Mouse (Mus musculus) thymus, adult 2 months (tissue): ENCODE data around the gene 1810049J17Rik. TPM values are rescaled to one million over a fixed set of nuclear protein-coding genes. Genes with fewer than 3 reads are reported as not detected.

Source experiments
- DNase-seq: peaks from one replicate; pipeline ENCODE4 v3.0.0; 2021
- H3K27ac ChIP-seq: fragments of 200-500 bp; 2 replicates; pipeline ENCODE4 v1.5.1; 2012; ENCODE audit warnings: low read length, control low read depth; ENCODE audit not compliant: control insufficient read depth, insufficient read depth
- H3K27me3 ChIP-seq: fragments of 200-500 bp; 2 replicates; pipeline ENCODE4 v1.6.1; 2012; ENCODE audit warnings: mild to moderate bottlenecking, low read length, moderate library complexity, mixed read lengths; ENCODE audit not compliant: control insufficient read depth, insufficient read depth
- H3K36me3 ChIP-seq: fragments of 200-500 bp; 2 replicates; pipeline ENCODE4 v1.6.1; 2012; ENCODE audit warnings: mild to moderate bottlenecking, low read length, moderate library complexity; ENCODE audit not compliant: control insufficient read depth, insufficient read depth
- H3K4me1 ChIP-seq: fragments of 200-500 bp; replicated peaks from 2 replicates; pipeline ENCODE4 v1.6.1; 2012; ENCODE audit warnings: low read length; ENCODE audit not compliant: control insufficient read depth, insufficient read depth
- H3K4me3 ChIP-seq: fragments of 200-500 bp; 2 replicates; pipeline ENCODE4 v1.5.1; 2012; ENCODE audit warnings: mild to moderate bottlenecking, low read length, control low read depth, moderate library complexity; ENCODE audit not compliant: control insufficient read depth, insufficient read depth
- CTCF ChIP-seq: fragments of 200-500 bp; IDR thresholded peaks from 2 replicates; pipeline ENCODE4 v1.5.1; 2012; ENCODE audit warnings: mild to moderate bottlenecking, control low read depth, low read length, moderate library complexity, borderline replicate concordance; ENCODE audit not compliant: control insufficient read depth, poor library complexity, insufficient read depth; ENCODE audit errors: extremely low read depth
- POLR2A ChIP-seq: fragments of 200-500 bp; IDR thresholded peaks from 2 replicates; pipeline ENCODE4 v1.6.1; 2012; ENCODE audit warnings: mild to moderate bottlenecking, low read length, control low read depth, moderate library complexity; ENCODE audit not compliant: control insufficient read depth, poor library complexity, insufficient read depth; ENCODE audit errors: extremely low read depth
- WGBS: fragments of 180-500 bp; shearing (Covaris S2); methylation state at CpG from one replicate; pipeline ENCODE4 v1.1.7; 2018; 5-methylcytosine and 5-hydroxymethylcytosine counted together
- polyA plus RNA-seq: library from polyadenylated mRNA; depleted of rRNA; stranded (reverse); fragments of >200 nt; gene quantifications from 2 replicates; pipeline ENCODE4 v1.2.3, GENCODE M21; 2012

1810049J17Rik gene
- polyA plus RNA-seq, 1 experiment = not detected

DNA sequence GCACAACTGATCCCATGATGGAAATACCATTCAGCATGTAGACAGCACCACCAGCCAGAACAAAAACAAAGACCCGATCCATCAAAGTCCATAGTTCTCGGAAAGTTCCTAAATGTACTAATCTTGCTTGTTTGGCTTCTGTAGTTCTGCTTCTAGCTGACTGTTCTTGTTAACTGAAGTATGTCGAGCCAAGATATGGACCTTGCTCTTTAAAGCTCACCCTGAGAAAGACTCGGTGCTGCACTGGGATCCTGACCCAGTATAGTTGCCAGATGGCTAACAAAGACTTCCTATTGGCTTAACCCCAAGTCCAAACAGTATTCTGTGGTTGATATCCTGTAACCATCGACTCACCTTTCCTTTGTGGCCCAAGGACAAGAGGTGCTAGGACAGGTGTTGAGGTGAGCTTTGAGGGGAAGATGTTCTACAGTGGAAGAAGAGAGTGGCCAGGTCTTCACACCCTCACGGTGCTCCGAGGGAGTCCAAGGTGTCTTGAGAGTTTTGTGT, 23.4 kb downstream of the 1810049J17Rik start:
- no peak for DNase-seq
- no peak overlapping the region for H3K27ac ChIP-seq
- H3K36me3 ChIP-seq = no peaks in the 10 kb centered on the region
- no peaks in the 10 kb centered on the region for H3K27me3 ChIP-seq
- no peak for TF ChIP-seq POLR2A
- WGBS = 73% methylated on average over 7 of the region's 7 CpGs
- no peak overlapping the region for H3K4me3 ChIP-seq
- H3K4me1 ChIP-seq = peaks cover 3% of the 10 kb centered on the region; the same call in 1 of the 2 replicates

DNA sequence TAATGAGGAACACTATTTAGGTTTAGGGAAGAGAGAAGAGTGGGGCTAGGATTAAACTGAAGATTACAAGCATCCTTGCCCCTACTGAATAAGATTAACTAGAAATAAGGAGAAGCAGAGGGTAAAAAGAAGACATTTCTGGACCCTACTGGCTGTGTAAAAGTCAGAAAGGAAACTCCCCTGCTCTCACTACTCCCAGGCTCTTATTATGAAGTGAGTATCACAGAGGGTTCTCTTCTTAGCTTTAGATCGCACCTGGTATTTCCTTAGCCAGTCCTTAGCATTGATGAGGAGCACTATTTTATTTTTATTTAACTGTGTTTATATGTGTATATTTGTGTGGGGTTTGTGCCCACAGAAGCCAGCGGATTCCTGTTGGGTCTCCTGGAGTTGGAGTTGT, 25.5 kb downstream of the 1810049J17Rik start:
- Histone ChIP-seq H3K36me3 (no peaks in the 10 kb centered on the region), H3K4me1 (peaks cover 3% of the 10 kb centered on the region; the same call in 1 of the 2 replicates), H3K27ac (no peak overlapping the region), H3K27me3 (no peaks in the 10 kb centered on the region), H3K4me3 (no peak overlapping the region)
- WGBS = 33% methylated on average over 2 of the region's 2 CpGs
- TF ChIP-seq CTCF (no peak), POLR2A (no peak)
- no peak for DNase-seq

DNA sequence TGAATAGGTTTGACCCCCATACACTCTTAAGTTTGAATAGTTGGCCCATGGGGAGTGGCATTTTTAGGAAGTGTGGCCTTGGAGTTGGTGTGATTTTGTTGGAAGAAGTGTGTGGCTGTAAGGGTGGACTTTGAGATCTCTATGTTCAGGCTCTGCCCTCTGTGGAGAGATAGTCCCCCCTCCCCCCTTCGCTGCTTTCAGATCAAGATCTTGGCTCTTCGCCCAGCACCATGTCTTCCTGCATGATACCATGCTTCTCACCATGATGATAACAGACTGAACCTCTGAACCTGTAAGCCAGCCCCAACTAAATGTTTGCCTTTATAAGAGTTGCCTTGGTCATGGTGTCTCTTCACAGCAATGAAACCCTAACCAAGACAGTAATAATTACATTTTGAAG, 29.9 kb downstream of the 1810049J17Rik start:
- Histone ChIP-seq H3K4me3 (no peak overlapping the region), H3K27me3 (no peaks in the 10 kb centered on the region), H3K4me1 (peaks cover 3% of the 10 kb centered on the region; the same call in 1 of the 2 replicates), H3K36me3 (no peaks in the 10 kb centered on the region), H3K27ac (no peak overlapping the region)
- WGBS = 82% methylated on average over 2 of the region's 2 CpGs
- TF ChIP-seq POLR2A (no peak), CTCF (no peak)
- DNase-seq = no peak

DNA sequence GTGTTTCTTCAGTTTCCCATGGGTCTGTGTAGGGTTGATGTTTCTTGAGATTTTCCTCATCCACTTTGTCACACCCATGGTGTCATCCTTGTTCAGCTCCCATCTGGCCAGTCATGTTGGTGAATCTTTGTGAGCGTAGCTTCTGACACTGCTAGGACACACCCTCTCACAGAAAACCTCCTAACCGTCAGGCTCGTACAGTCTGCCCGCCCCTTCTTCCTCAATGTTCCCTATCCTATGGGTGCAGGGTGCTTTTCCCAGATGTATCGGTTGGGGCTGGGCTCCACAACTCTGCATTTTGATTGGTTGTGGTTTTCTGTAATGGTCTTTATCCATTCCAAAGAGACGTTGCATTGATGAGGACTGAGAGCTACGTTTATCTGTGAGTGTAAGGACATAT, 31.4 kb downstream of the 1810049J17Rik start:
- 95% methylated on average over 7 of the region's 7 CpGs for WGBS
- no peak for DNase-seq
- H3K4me3 ChIP-seq = no peak overlapping the region
- no peak overlapping the region for H3K27ac ChIP-seq
- H3K4me1 ChIP-seq = peaks cover 3% of the 10 kb centered on the region
- H3K27me3 ChIP-seq = no peaks in the 10 kb centered on the region
- no peak for TF ChIP-seq POLR2A
- no peaks in the 10 kb centered on the region for H3K36me3 ChIP-seq

DNA sequence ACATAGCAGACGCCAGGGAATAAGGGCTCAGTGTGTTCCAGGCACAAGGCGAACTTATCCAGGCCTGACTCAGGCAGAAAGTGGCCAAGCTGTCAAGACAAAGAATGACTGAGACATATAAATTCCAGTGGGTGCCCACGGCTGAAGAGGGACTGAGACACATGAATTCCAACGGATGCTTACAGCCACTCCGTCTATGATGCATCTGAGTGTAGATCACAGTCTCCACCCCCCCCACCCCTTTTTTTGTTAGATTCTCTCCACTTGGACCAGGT, 36.2 kb downstream of the 1810049J17Rik start:
- no peak for TF ChIP-seq CTCF
- WGBS = 80% methylated on average over 5 of the region's 5 CpGs
- DNase-seq = no peak
- H3K27ac ChIP-seq = peak overlapping the region; percentile 51; the same call in 1 of the 2 replicates
- H3K4me3 ChIP-seq = no peak overlapping the region
- H3K27me3 ChIP-seq = no peaks in the 10 kb centered on the region
- H3K36me3 ChIP-seq = no peaks in the 10 kb centered on the region
- H3K4me1 ChIP-seq = peaks cover 13% of the 10 kb centered on the region

DNA sequence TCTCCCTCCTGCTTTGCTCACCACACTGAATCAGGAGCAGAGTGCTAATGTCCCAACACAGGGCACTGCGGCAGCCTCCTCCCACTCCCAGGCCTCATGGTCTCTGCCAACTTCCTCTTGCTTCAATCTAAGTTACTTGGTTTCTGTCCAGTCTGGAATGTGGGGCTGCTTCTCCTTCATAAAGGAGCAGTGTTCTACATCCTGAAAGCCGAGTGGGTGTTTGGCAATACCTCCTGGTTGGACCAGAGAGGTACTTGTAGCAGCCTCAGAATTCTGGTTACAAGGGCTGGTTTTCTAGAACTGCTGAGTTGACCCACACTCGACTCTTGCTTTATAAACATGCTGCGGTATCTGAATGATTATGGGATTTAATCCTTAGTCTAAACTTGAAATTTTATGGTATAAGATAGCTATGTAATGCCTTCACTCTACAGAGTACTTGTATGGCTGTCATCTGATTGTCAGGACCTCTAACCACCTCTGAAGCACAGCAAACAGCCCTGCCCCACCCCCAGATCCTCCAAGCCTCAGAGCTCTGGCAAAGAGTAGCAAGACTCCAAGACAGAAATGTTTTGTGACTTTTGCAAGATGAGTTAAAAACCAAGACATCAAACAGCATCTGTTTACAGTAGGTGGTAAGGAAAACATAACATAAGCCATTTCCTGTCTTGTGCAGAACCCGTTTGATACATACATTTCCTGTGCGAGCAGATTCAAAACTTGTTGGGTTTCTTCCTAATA, 36.7 kb downstream of the 1810049J17Rik start:
- 69% methylated on average over 6 of the region's 6 CpGs for WGBS
- peak overlapping the region; percentile 35; the same call in 1 of the 2 replicates for H3K27ac ChIP-seq
- H3K36me3 ChIP-seq = no peaks in the 10 kb centered on the region
- no peak overlapping the region for H3K4me3 ChIP-seq
- peaks cover 13% of the 10 kb centered on the region for H3K4me1 ChIP-seq
- DNase-seq = peak; percentile 24
- TF ChIP-seq CTCF (no peak), POLR2A (no peak)
- H3K27me3 ChIP-seq = no peaks in the 10 kb centered on the region

DNA sequence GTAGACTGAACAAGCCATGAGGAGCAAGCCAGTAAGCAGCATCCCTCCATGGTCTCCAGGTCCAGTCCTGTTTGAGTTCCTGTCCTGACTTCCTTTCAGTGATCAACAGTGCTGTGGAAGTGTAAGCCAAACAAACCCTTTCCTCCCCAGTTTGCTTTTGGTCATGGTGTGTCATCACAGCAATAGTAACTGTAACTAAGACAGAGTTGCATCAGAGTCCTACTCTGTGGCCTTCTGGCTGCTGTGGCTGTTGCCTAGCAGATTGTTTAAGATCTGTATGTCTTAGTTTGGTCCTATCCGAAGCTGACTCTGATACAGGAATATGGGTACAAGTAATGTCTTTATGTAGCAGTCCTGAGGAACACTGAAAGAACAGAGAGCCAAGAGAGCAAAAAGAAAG, 41.9 kb downstream of the 1810049J17Rik start:
- Histone ChIP-seq H3K36me3 (no peaks in the 10 kb centered on the region), H3K4me1 (peaks cover 6% of the 10 kb centered on the region), H3K4me3 (no peak overlapping the region), H3K27ac (no peak overlapping the region), H3K27me3 (no peaks in the 10 kb centered on the region)
- no peak for DNase-seq
- 95% methylated on average over 1 of the region's 1 CpGs for WGBS
- TF ChIP-seq POLR2A = no peak
- no peak for TF ChIP-seq CTCF
